11 mouse cellular contexts compared by ENCODE assay signal in the genomic region with DNA sequence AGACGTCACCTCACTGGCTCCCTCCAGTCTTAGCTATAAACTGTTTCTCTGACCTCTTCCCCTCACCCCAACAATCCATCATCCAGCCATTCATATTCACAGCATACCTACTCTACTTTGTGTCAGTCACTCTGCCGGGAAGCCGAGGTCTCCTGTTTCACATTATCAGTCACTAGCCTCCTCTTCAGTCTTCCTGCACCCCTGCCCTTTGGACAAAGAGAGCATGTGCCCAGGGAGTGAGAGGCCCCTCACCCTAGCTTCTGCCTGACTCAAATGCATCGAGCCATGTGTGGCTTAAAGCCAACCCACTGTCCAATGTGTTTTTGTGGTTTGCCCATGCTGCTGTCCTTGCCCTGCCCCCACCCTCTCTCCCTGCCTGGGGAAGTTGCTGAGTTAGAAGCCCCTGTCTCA. TPM values are rescaled to one million over a fixed set of nuclear protein-coding genes. Genes with fewer than 3 reads are reported as not detected.
DNase-seq lines count a peak whose midpoint lies in the region; ATAC-seq and TF ChIP-seq lines count a peak whose summit lies in the region.
"Had no signal": no experiment of that assay in that cellular context is flagged by ENCODE, and none has a peak within 500 bp of the region (broad histone marks: within the 10 kb centered on the region; RNA-seq: fewer than 3 reads in every experiment).

No protein-coding gene starts in this region.

- no peak overlapping the region for H3K4me3 ChIP-seq in lung, embryonic 15.5 days
- H3K4me3 ChIP-seq in cerebellum, adult 2 months (replicated peaks; ENCODE audit: insufficient read depth, low read depth, low read length): no peak overlapping the region
- H3K4me3 ChIP-seq: midbrain, embryonic 13.5 days had no signal

- H3K27me3 ChIP-seq in lung, embryonic 15.5 days: no peaks in the 10 kb centered on the region
- H3K27me3 ChIP-seq in cerebellum, adult 2 months (ENCODE audit: control insufficient read depth, insufficient read depth, low read length): no peaks in the 10 kb centered on the region
- H3K27me3 ChIP-seq: midbrain, embryonic 13.5 days had no signal

- ATAC-seq in lung, embryonic 15.5 days (ENCODE audit: borderline replicate concordance, extremely low read depth, low FRiP score, low TSS enrichment): 0 out of 2 replicates have a peak, but pooled peaks have one; percentile 49
- peak; percentile 12 to 43; a peak in 2 of 4 replicates for ATAC-seq in hematopoietic stem cell, adult 5-6 weeks (replicated peaks in 1 of 2; ENCODE audit: insufficient read depth in 1 of 2, low FRiP score in 2 of 2, low TSS enrichment in 1 of 2, low read depth in 1 of 2, poor library complexity in 2 of 2, severe bottlenecking in 2 of 2)
- ATAC-seq: intestine, embryonic 16.5 days; midbrain, embryonic 13.5 days had no signal

- no peaks in the 10 kb centered on the region for H3K36me3 ChIP-seq in lung, embryonic 15.5 days
- H3K36me3 ChIP-seq: midbrain, embryonic 13.5 days had no signal

- H3K9me3 ChIP-seq in lung, embryonic 15.5 days: no peaks in the 10 kb centered on the region
- H3K9me3 ChIP-seq: midbrain, embryonic 13.5 days had no signal

- peaks cover 5% of the 10 kb centered on the region; the same call in 1 of the 2 replicates for H3K4me1 ChIP-seq in lung, embryonic 15.5 days
- peaks cover 14% of the 10 kb centered on the region for H3K4me1 ChIP-seq in cerebellum, adult 2 months (ENCODE audit: control insufficient read depth, insufficient read depth, low read length)

- no peak for TF ChIP-seq POLR2A in cerebellum, adult 2 months (IDR thresholded peaks at IDR 0.05; ENCODE audit: borderline replicate concordance, insufficient read depth, low read length)

- WGBS in lung, embryonic 15.5 days: 8% methylated on average over 4 of the region's 4 CpGs
- WGBS in cerebellum, adult 2 months: 37% methylated on average over 4 of the region's 4 CpGs

- DNase-seq in cerebellum, postnatal 10 days: peak; percentile 56 to 63
- no peak for DNase-seq in cerebellum, postnatal 25 days
- DNase-seq in lung, adult 18-20 months: no peak
- peak; percentile 18 to 38 for DNase-seq in lung, postnatal 4 days
- DNase-seq in cerebellum, adult 2 months: no peak
- no peak for DNase-seq in spleen, adult 12 weeks (ENCODE audit: low spot score)
- DNase-seq: B cell, adult 2 months had no signal

- no peak overlapping the region for H3K9ac ChIP-seq in lung, embryonic 15.5 days
- H3K9ac ChIP-seq: midbrain, embryonic 13.5 days had no signal

- TF ChIP-seq CTCF in cerebellum, adult 2 months (IDR thresholded peaks at IDR 0.05; ENCODE audit: borderline replicate concordance, insufficient read depth, low read depth, low read length): no peak

- peak overlapping the region; percentile 25; the same call in 1 of the 2 replicates for H3K27ac ChIP-seq in lung, embryonic 15.5 days
- H3K27ac ChIP-seq in cerebellum, adult 2 months (ENCODE audit: insufficient read depth, low read length): no peak overlapping the region
- H3K27ac ChIP-seq: midbrain, embryonic 13.5 days had no signal

- no peak overlapping the region for H3K4me2 ChIP-seq in lung, embryonic 15.5 days
- H3K4me2 ChIP-seq: midbrain, embryonic 13.5 days had no signal

RNA-seq across cellular contexts. Expression of gene Reep1, which starts 28.2 kb away (rescaled TPM):
- polyA plus RNA-seq in lung, embryonic 15.5 days (2015; fragmentation: Nextera tagmentation; extraction: Ambion mirVana): 17.4 and 18.1 TPM in 2 replicates
- 0.06 TPM in 1 of 2 replicates, not detected in the other for total RNA-seq in hematopoietic stem cell, adult 5-6 weeks (2017)
- 74.0 and 82.1 TPM in 2 replicates for polyA plus RNA-seq in cerebellum, adult 2 months (2012; rRNA removed)

Comparison
In these comparisons a context has a peak if more than half of its experiments do, and no peak if none do; other contexts are left out.
1. DNase-seq: peak in cerebellum, postnatal 10 days (2 of 2) and lung, postnatal 4 days (2 of 2); none in cerebellum, postnatal 25 days (0 of 2), lung, adult 18-20 months (0 of 2), cerebellum, adult 2 months (0 of 2) and spleen, adult 12 weeks (single experiment).